Mouse (Mus musculus): ENCODE measurements around the gene Map2k7. TPM values are rescaled to one million over a fixed set of nuclear protein-coding genes. Genes with fewer than 3 reads are reported as not detected.

The Map2k7 gene
- polyA plus RNA-seq, 1 experiment from 2014 or later, result 20.4 TPM

GRCm38 (mm10) chr8:4237814-4238433 lies 616 bp upstream of the Map2k7 start:
- no peak for DNase-seq (ENCODE audit: low spot score)
- Histone ChIP-seq H3K36me3 (ENCODE audit: control insufficient read depth, insufficient read depth, low read length) (no peaks in the 10 kb centered on the region), H3K9ac (ENCODE audit: low read depth, low read length) (peak overlapping the region; percentile 79)

GRCm38 (mm10) chr8:4239193-4239890 lies 802 bp downstream of the Map2k7 start:
- peaks cover 10% of the 10 kb centered on the region for H3K36me3 ChIP-seq (ENCODE audit: control insufficient read depth, insufficient read depth, low read length)
- H3K9ac ChIP-seq (ENCODE audit: low read depth, low read length), result peak overlapping the region; percentile 79
- peak overlapping the region; percentile 80 for H3K4me3 ChIP-seq (ENCODE audit: low read depth, low read length)
- DNase-seq (ENCODE audit: low spot score), result no peak
- H3K4me2 ChIP-seq (replicated peaks; ENCODE audit: low read depth, low read length), result peak overlapping the region; percentile 53
- 15% methylated on average over 19 of the region's 19 CpGs for WGBS
- no peak; the same call in 1 of the 2 replicates for ATAC-seq (ENCODE audit: low FRiP score)
- peak overlapping the region; percentile 82 for H3K27ac ChIP-seq (ENCODE audit: low read depth, low read length)
- no peaks in the 10 kb centered on the region for H3K9me3 ChIP-seq (ENCODE audit: control insufficient read depth, low read length)
- H3K4me1 ChIP-seq (replicated peaks; ENCODE audit: control insufficient read depth, insufficient read depth, low read length), result peaks cover 5% of the 10 kb centered on the region
- no peaks in the 10 kb centered on the region for H3K27me3 ChIP-seq (ENCODE audit: control insufficient read depth, insufficient read depth, low read length)

More at GRCm38 (mm10) chr8:4237814-4238433, 616 bp upstream of the Map2k7 start:
- WGBS, result 21% methylated on average over 15 of the region's 15 CpGs
- H3K27ac ChIP-seq (ENCODE audit: low read depth, low read length), result peak overlapping the region; percentile 86
- H3K4me2 ChIP-seq (replicated peaks; ENCODE audit: low read depth, low read length), result peak overlapping the region; percentile 54
- H3K4me1 ChIP-seq (replicated peaks; ENCODE audit: control insufficient read depth, insufficient read depth, low read length), result peaks cover 5% of the 10 kb centered on the region
- H3K4me3 ChIP-seq (ENCODE audit: low read depth, low read length), result peak overlapping the region; percentile 80
- no peaks in the 10 kb centered on the region for H3K27me3 ChIP-seq (ENCODE audit: control insufficient read depth, insufficient read depth, low read length)
- H3K9me3 ChIP-seq (ENCODE audit: control insufficient read depth, low read length), result no peaks in the 10 kb centered on the region
- ATAC-seq (ENCODE audit: low FRiP score), result no peak; the same call in 1 of the 2 replicates

GRCm38 (mm10) chr8:4245061-4245460 lies 6.5 kb downstream of the Map2k7 start:
- WGBS, result 96% methylated on average over 5 of the region's 5 CpGs
- no peak overlapping the region for H3K4me3 ChIP-seq (ENCODE audit: low read depth, low read length)
- peaks cover 16% of the 10 kb centered on the region for H3K36me3 ChIP-seq (ENCODE audit: control insufficient read depth, insufficient read depth, low read length)
- DNase-seq (ENCODE audit: low spot score) (no peak), ATAC-seq (ENCODE audit: low FRiP score) (no peak)
- no peaks in the 10 kb centered on the region for H3K9me3 ChIP-seq (ENCODE audit: control insufficient read depth, low read length)
- H3K27me3 ChIP-seq (ENCODE audit: control insufficient read depth, insufficient read depth, low read length), result no peaks in the 10 kb centered on the region
- no peak overlapping the region for H3K27ac ChIP-seq (ENCODE audit: low read depth, low read length)
- no peak overlapping the region for H3K9ac ChIP-seq (ENCODE audit: low read depth, low read length)
- H3K4me1 ChIP-seq (replicated peaks; ENCODE audit: control insufficient read depth, insufficient read depth, low read length), result peaks cover 4% of the 10 kb centered on the region; the same call in 1 of the 2 replicates
- H3K4me2 ChIP-seq (replicated peaks; ENCODE audit: low read depth, low read length), result no peak overlapping the region

GRCm38 (mm10) chr8:4245737-4246136 lies 7.2 kb downstream of the Map2k7 start:
- peaks cover 16% of the 10 kb centered on the region for H3K36me3 ChIP-seq (ENCODE audit: control insufficient read depth, insufficient read depth, low read length)

GRCm38 (mm10) chr8:4247241-4247640 lies 8.7 kb downstream of the Map2k7 start:
- Histone ChIP-seq H3K36me3 (ENCODE audit: control insufficient read depth, insufficient read depth, low read length) (peaks cover 16% of the 10 kb centered on the region), H3K4me1 (replicated peaks; ENCODE audit: control insufficient read depth, insufficient read depth, low read length) (0 out of 2 replicates have a peak, but pooled peaks cover 2% of the 10 kb centered on the region), H3K9me3 (ENCODE audit: control insufficient read depth, low read length) (no peaks in the 10 kb centered on the region), H3K27me3 (ENCODE audit: control insufficient read depth, insufficient read depth, low read length) (no peaks in the 10 kb centered on the region), H3K4me3 (ENCODE audit: low read depth, low read length) (no peak overlapping the region), H3K27ac (ENCODE audit: low read depth, low read length) (no peak overlapping the region), H3K4me2 (replicated peaks; ENCODE audit: low read depth, low read length) (no peak overlapping the region), H3K9ac (ENCODE audit: low read depth, low read length) (no peak overlapping the region)
- no peak for ATAC-seq (ENCODE audit: low FRiP score)
- WGBS, result 91% methylated on average over 8 of the region's 8 CpGs
- no peak for DNase-seq (ENCODE audit: low spot score)

More at GRCm38 (mm10) chr8:4245737-4246136, 7.2 kb downstream of the Map2k7 start:
- DNase-seq (ENCODE audit: low spot score) (no peak), ATAC-seq (ENCODE audit: low FRiP score) (no peak)
- H3K4me1 ChIP-seq (replicated peaks; ENCODE audit: control insufficient read depth, insufficient read depth, low read length), result 0 out of 2 replicates have a peak, but pooled peaks cover 2% of the 10 kb centered on the region
- no peaks in the 10 kb centered on the region for H3K9me3 ChIP-seq (ENCODE audit: control insufficient read depth, low read length)
- H3K27ac ChIP-seq (ENCODE audit: low read depth, low read length), result no peak overlapping the region
- H3K27me3 ChIP-seq (ENCODE audit: control insufficient read depth, insufficient read depth, low read length), result no peaks in the 10 kb centered on the region
- H3K4me3 ChIP-seq (ENCODE audit: low read depth, low read length), result no peak overlapping the region
- WGBS, result 90% methylated on average over 13 of the region's 13 CpGs
- no peak overlapping the region for H3K4me2 ChIP-seq (replicated peaks; ENCODE audit: low read depth, low read length)
- no peak overlapping the region for H3K9ac ChIP-seq (ENCODE audit: low read depth, low read length)

- ATAC-seq (ENCODE audit: low FRiP score) (no peak), DNase-seq (ENCODE audit: low spot score) (no peak)
- no peak within 1 kb of the TSS for H3K4me2 ChIP-seq (replicated peaks; ENCODE audit: low read depth, low read length)
- peaks cover 16% of the 10 kb centered on the region for H3K36me3 ChIP-seq (ENCODE audit: control insufficient read depth, insufficient read depth, low read length)
- 77% methylated on average over 15 of the region's 15 CpGs for WGBS
- no peak within 1 kb of the TSS for H3K27ac ChIP-seq (ENCODE audit: low read depth, low read length)
- 0 out of 2 replicates have a peak, but pooled peaks cover 2% of the 10 kb centered on the region for H3K4me1 ChIP-seq (replicated peaks; ENCODE audit: control insufficient read depth, insufficient read depth, low read length)
- no peak within 1 kb of the TSS for H3K4me3 ChIP-seq (ENCODE audit: low read depth, low read length)
- H3K27me3 ChIP-seq (ENCODE audit: control insufficient read depth, insufficient read depth, low read length), result no peaks in the 10 kb centered on the region
- no peak within 1 kb of the TSS for H3K9ac ChIP-seq (ENCODE audit: low read depth, low read length)
- no peaks in the 10 kb centered on the region for H3K9me3 ChIP-seq (ENCODE audit: control insufficient read depth, low read length)
Observed at GRCm38 (mm10) chr8:4247951-4248540, 9.5 kb downstream of the Map2k7 start, which contains the start of gene Tgfbr3l. Gene Tgfbr3l (plus strand): TSS chr8:4248214.

GRCm38 (mm10) chr8:4249213-4249612 lies 10.7 kb downstream of the Map2k7 start:
- no peak overlapping the region for H3K9ac ChIP-seq (ENCODE audit: low read depth, low read length)
- H3K4me2 ChIP-seq (replicated peaks; ENCODE audit: low read depth, low read length), result no peak overlapping the region
- 10% methylated on average over 29 of the region's 29 CpGs for WGBS
- H3K4me1 ChIP-seq (replicated peaks; ENCODE audit: control insufficient read depth, insufficient read depth, low read length), result peaks cover 10% of the 10 kb centered on the region
- no peaks in the 10 kb centered on the region for H3K9me3 ChIP-seq (ENCODE audit: control insufficient read depth, low read length)
- ATAC-seq (ENCODE audit: low FRiP score) (no peak), DNase-seq (ENCODE audit: low spot score) (no peak)
- H3K27me3 ChIP-seq (ENCODE audit: control insufficient read depth, insufficient read depth, low read length), result no peaks in the 10 kb centered on the region
- no peak overlapping the region for H3K4me3 ChIP-seq (ENCODE audit: low read depth, low read length)
- H3K27ac ChIP-seq (ENCODE audit: low read depth, low read length), result no peak overlapping the region
- peaks cover 7% of the 10 kb centered on the region for H3K36me3 ChIP-seq (ENCODE audit: control insufficient read depth, insufficient read depth, low read length)

GRCm38 (mm10) chr8:4250306-4250970 lies 11.9 kb downstream of the Map2k7 start:
- H3K36me3 ChIP-seq (ENCODE audit: control insufficient read depth, insufficient read depth, low read length), result 0 out of 2 replicates have a peak, but pooled peaks cover 2% of the 10 kb centered on the region
- H3K9ac ChIP-seq (ENCODE audit: low read depth, low read length), result no peak overlapping the region
- ATAC-seq (ENCODE audit: low FRiP score), result no peak
- H3K4me1 ChIP-seq (replicated peaks; ENCODE audit: control insufficient read depth, insufficient read depth, low read length), result peaks cover 11% of the 10 kb centered on the region
- no peak overlapping the region for H3K27ac ChIP-seq (ENCODE audit: low read depth, low read length)
- no peaks in the 10 kb centered on the region for H3K9me3 ChIP-seq (ENCODE audit: control insufficient read depth, low read length)
- no peak overlapping the region for H3K4me2 ChIP-seq (replicated peaks; ENCODE audit: low read depth, low read length)
- DNase-seq (ENCODE audit: low spot score), result peak; percentile 90
- 34% methylated on average over 26 of the region's 26 CpGs for WGBS
- no peaks in the 10 kb centered on the region for H3K27me3 ChIP-seq (ENCODE audit: control insufficient read depth, insufficient read depth, low read length)
- H3K4me3 ChIP-seq (ENCODE audit: low read depth, low read length), result no peak overlapping the region
